Mouse (Mus musculus) neural tube, embryonic 11.5 days (tissue): Measurements from ENCODE around the gene Plppr2. TPM values are rescaled to one million over a fixed set of nuclear protein-coding genes. Genes with fewer than 3 reads are reported as not detected.

Experiments
- ATAC-seq: fragments of 200-750 bp; cut with Nextera tagmentation; 2 replicates; pipeline ENCODE4 v1.8.0; 2017; ENCODE audit warnings: moderate number of reproducible peaks, mild to moderate bottlenecking, moderate TSS enrichment, moderate library complexity; ENCODE audit not compliant: insufficient read depth, low FRiP score, low TSS enrichment
- DNase-seq: peaks from one replicate; pipeline ENCODE4 v3.0.0-alpha.2; 2015; ENCODE audit warnings: low spot score
- H3K27ac ChIP-seq: fragments of 300-500 bp; sonication (generic); 2 replicates; pipeline ENCODE4 v1.5.1; 2014; ENCODE audit warnings: low read depth, mild to moderate bottlenecking, low read length
- H3K27me3 ChIP-seq: fragments of 300-500 bp; sonication (generic); 2 replicates; pipeline ENCODE4 v1.6.1; 2014; ENCODE audit warnings: mild to moderate bottlenecking, low read length, mixed read lengths; ENCODE audit not compliant: control insufficient read depth, insufficient read depth
- H3K36me3 ChIP-seq: fragments of 300-500 bp; sonication (generic); 2 replicates; pipeline ENCODE4 v1.6.1; 2014; ENCODE audit warnings: mild to moderate bottlenecking, low read length, moderate library complexity, mixed read lengths; ENCODE audit not compliant: control insufficient read depth, insufficient read depth
- H3K4me1 ChIP-seq: fragments of 300-500 bp; sonication (generic); 2 replicates; pipeline ENCODE4 v1.6.1; 2014; ENCODE audit warnings: low read length, mixed read lengths; ENCODE audit not compliant: control insufficient read depth, insufficient read depth
- H3K4me2 ChIP-seq: fragments of 300-500 bp; sonication (generic); 2 replicates; pipeline ENCODE4 v1.6.1; 2014; ENCODE audit warnings: low read depth, mild to moderate bottlenecking, moderate library complexity
- H3K4me3 ChIP-seq: fragments of 300-500 bp; sonication (generic); 2 replicates; pipeline ENCODE4 v1.5.1; 2014; ENCODE audit warnings: low read depth, low read length
- H3K9ac ChIP-seq: fragments of 300-500 bp; sonication (generic); 2 replicates; pipeline ENCODE4 v1.6.1; 2014; ENCODE audit warnings: mild to moderate bottlenecking, low read length
- H3K9me3 ChIP-seq: fragments of 300-500 bp; sonication (generic); 2 replicates; pipeline ENCODE4 v1.6.1; 2016; ENCODE audit warnings: low read length; ENCODE audit not compliant: control insufficient read depth
- WGBS: fragments of 180-500 bp; shearing (Covaris S2); extraction: QIAGEN DNeasy Blood & Tissue Kit; methylation state at CpG from one replicate; pipeline ENCODE4 v1.1.7; 2014; 5-methylcytosine and 5-hydroxymethylcytosine counted together
- polyA plus RNA-seq: library from polyadenylated mRNA; unstranded; fragments of >200 nt; fragmentation: Nextera tagmentation; extraction: Ambion mirVana; gene quantifications from 2 replicates; pipeline ENCODE4 v1.2.1, GENCODE M21; 2014

Plppr2 gene
- polyA plus RNA-seq, 1 experiment from 2014 or later = 27.7 TPM

- H3K9me3 ChIP-seq = no peaks in the 10 kb centered on the region
- no peaks in the 10 kb centered on the region for H3K4me1 ChIP-seq
- H3K9ac ChIP-seq = peak overlapping the region; percentile 58
- DNase-seq = no peak
- peak overlapping the region; percentile 41 for H3K4me3 ChIP-seq
- peak overlapping the region; percentile 39 for H3K4me2 ChIP-seq
- no peaks in the 10 kb centered on the region for H3K27me3 ChIP-seq
- H3K27ac ChIP-seq = no peak overlapping the region
- no peak; the same call in 1 of the 2 replicates for ATAC-seq
- 3% methylated on average over 6 of the region's 6 CpGs for WGBS
- H3K36me3 ChIP-seq = no peaks in the 10 kb centered on the region
Measured at GRCm38 (mm10) chr9:21926784-21927183, 10.0 kb upstream of the Plppr2 start.

GRCm38 (mm10) chr9:21927208-21927753 lies 9.6 kb upstream of the Plppr2 start, which contains the start of the genes Ccdc159 and Tmem205:
Ccdc159 (plus strand) TSS chr9:21927471.
Tmem205 (minus strand) TSS chr9:21927556.
- no peaks in the 10 kb centered on the region for H3K4me1 ChIP-seq
- no peak within 1 kb of the TSS for H3K27ac ChIP-seq
- H3K9ac ChIP-seq = peak within 1 kb of the TSS; percentile 58
- no peaks in the 10 kb centered on the region for H3K9me3 ChIP-seq
- peak; percentile 96 for DNase-seq
- no peaks in the 10 kb centered on the region for H3K27me3 ChIP-seq
- ATAC-seq = peak; percentile 98
- no peaks in the 10 kb centered on the region for H3K36me3 ChIP-seq
- H3K4me3 ChIP-seq = peak within 1 kb of the TSS; percentile 41
- peak within 1 kb of the TSS; percentile 39 for H3K4me2 ChIP-seq
- WGBS = under 1% methylated on average over 28 of the region's 28 CpGs

- no peaks in the 10 kb centered on the region for H3K4me1 ChIP-seq
- H3K4me3 ChIP-seq = no peak overlapping the region
- no peaks in the 10 kb centered on the region for H3K27me3 ChIP-seq
- WGBS = 82% methylated on average over 3 of the region's 3 CpGs
- ATAC-seq = no peak
- no peaks in the 10 kb centered on the region for H3K36me3 ChIP-seq
- no peak overlapping the region for H3K9ac ChIP-seq
- no peak overlapping the region for H3K4me2 ChIP-seq
- no peaks in the 10 kb centered on the region for H3K9me3 ChIP-seq
- no peak overlapping the region for H3K27ac ChIP-seq
- DNase-seq = no peak
Measured at GRCm38 (mm10) chr9:21929208-21929607, 7.6 kb upstream of the Plppr2 start.

- Histone ChIP-seq H3K9me3 (no peaks in the 10 kb centered on the region), H3K4me1 (no peaks in the 10 kb centered on the region), H3K36me3 (no peaks in the 10 kb centered on the region), H3K9ac (no peak overlapping the region), H3K4me2 (no peak overlapping the region), H3K27me3 (no peaks in the 10 kb centered on the region), H3K27ac (no peak overlapping the region), H3K4me3 (no peak overlapping the region)
- WGBS = 61% methylated on average over 2 of the region's 2 CpGs
- no peak for DNase-seq
- ATAC-seq = no peak
Measured at GRCm38 (mm10) chr9:21932006-21932405, 4.8 kb upstream of the Plppr2 start.

GRCm38 (mm10) chr9:21932445-21933137 lies 4.2 kb upstream of the Plppr2 start:
- no peak overlapping the region for H3K27ac ChIP-seq
- no peak overlapping the region for H3K4me2 ChIP-seq
- no peak overlapping the region for H3K9ac ChIP-seq
- no peaks in the 10 kb centered on the region for H3K9me3 ChIP-seq
- ATAC-seq = no peak
- DNase-seq = no peak
- no peaks in the 10 kb centered on the region for H3K36me3 ChIP-seq
- 60% methylated on average over 12 of the region's 12 CpGs for WGBS
- H3K4me3 ChIP-seq = no peak overlapping the region
- no peaks in the 10 kb centered on the region for H3K4me1 ChIP-seq
- no peaks in the 10 kb centered on the region for H3K27me3 ChIP-seq

GRCm38 (mm10) chr9:21934021-21934420 lies 2.8 kb upstream of the Plppr2 start:
- no peaks in the 10 kb centered on the region for H3K36me3 ChIP-seq
- H3K4me1 ChIP-seq = no peaks in the 10 kb centered on the region
- H3K27ac ChIP-seq = no peak overlapping the region
- no peaks in the 10 kb centered on the region for H3K27me3 ChIP-seq
- no peak overlapping the region for H3K9ac ChIP-seq
- no peaks in the 10 kb centered on the region for H3K9me3 ChIP-seq
- ATAC-seq (no peak), DNase-seq (no peak)
- H3K4me3 ChIP-seq = no peak overlapping the region
- WGBS = 88% methylated on average over 12 of the region's 12 CpGs
- no peak overlapping the region for H3K4me2 ChIP-seq

- 78% methylated on average over 7 of the region's 7 CpGs for WGBS
- Histone ChIP-seq H3K27me3 (no peaks in the 10 kb centered on the region), H3K9me3 (no peaks in the 10 kb centered on the region), H3K4me2 (no peak overlapping the region), H3K36me3 (no peaks in the 10 kb centered on the region), H3K4me3 (no peak overlapping the region), H3K27ac (no peak overlapping the region), H3K9ac (no peak overlapping the region), H3K4me1 (no peaks in the 10 kb centered on the region)
- ATAC-seq = no peak
- no peak for DNase-seq
Measured at GRCm38 (mm10) chr9:21935466-21936131, 1.2 kb upstream of the Plppr2 start.

GRCm38 (mm10) chr9:21937711-21938175 lies 910 bp downstream of the Plppr2 start:
- no peak; the same call in 1 of the 2 replicates for ATAC-seq
- WGBS = 83% methylated on average over 4 of the region's 4 CpGs

More at GRCm38 (mm10) chr9:21937711-21938175, 910 bp downstream of the Plppr2 start:
- Histone ChIP-seq H3K27ac (no peak overlapping the region), H3K4me2 (peak overlapping the region; percentile 81), H3K9ac (no peak overlapping the region), H3K27me3 (no peaks in the 10 kb centered on the region), H3K4me1 (no peaks in the 10 kb centered on the region), H3K36me3 (no peaks in the 10 kb centered on the region), H3K4me3 (peak overlapping the region; percentile 59), H3K9me3 (no peaks in the 10 kb centered on the region)
- DNase-seq = no peak
